Mouse (Mus musculus): Measurements from ENCODE around the gene Capn9. TPM values are rescaled to one million over a fixed set of nuclear protein-coding genes. Genes with fewer than 3 reads are reported as not detected.

Capn9 gene
- polyA plus RNA-seq, 1 experiment from 2014 or later, result 0.08 TPM

Other genes starting within 250 kb of the Capn9 start
- gene Pgbd5, start 136.5 kb upstream of the Capn9 start, polyA plus RNA-seq (2015; fragmentation: Nextera tagmentation; extraction: Ambion mirVana), result 2.0 and 2.6 TPM in 2 replicates
- gene Cog2, start 55.3 kb upstream of the Capn9 start, polyA plus RNA-seq (2015; fragmentation: Nextera tagmentation; extraction: Ambion mirVana), result 39.7 and 39.9 TPM in 2 replicates
- gene Agt, start 6.4 kb upstream of the Capn9 start, polyA plus RNA-seq (2015; fragmentation: Nextera tagmentation; extraction: Ambion mirVana), result 0.28 and 1.9 TPM in 2 replicates
- 29.0 and 29.9 TPM in 2 replicates for gene 2310022B05Rik, start 87.3 kb downstream of the Capn9 start, polyA plus RNA-seq (2015; fragmentation: Nextera tagmentation; extraction: Ambion mirVana)
- gene Ttc13, start 145.9 kb downstream of the Capn9 start, polyA plus RNA-seq (2015; fragmentation: Nextera tagmentation; extraction: Ambion mirVana), result 39.5 and 39.6 TPM in 2 replicates
- 27.0 and 30.1 TPM in 2 replicates for gene Arv1, start 146.0 kb downstream of the Capn9 start, polyA plus RNA-seq (2015; fragmentation: Nextera tagmentation; extraction: Ambion mirVana)
- 2.8 and 2.9 TPM in 2 replicates for gene Fam89a, start 175.7 kb downstream of the Capn9 start, polyA plus RNA-seq (2015; fragmentation: Nextera tagmentation; extraction: Ambion mirVana)
- gene Trim67, start 217.0 kb downstream of the Capn9 start, polyA plus RNA-seq (2015; fragmentation: Nextera tagmentation; extraction: Ambion mirVana), result 0.18 and 0.19 TPM in 2 replicates

All from embryonic facial prominence, embryonic 13.5 days (tissue).